Mouse (Mus musculus): ENCODE measurements around the gene Snai3. TPM values are rescaled to one million over a fixed set of nuclear protein-coding genes. Genes with fewer than 3 reads are reported as not detected.

Gene Snai3
- total RNA-seq (2021) = 1 to 10 TPM; 2.2 to 4.4 TPM
- long read RNA-seq, experiment 1, transcript Snai3-201 (3 exons, 1,628 nt) = major isoform, 10 of 13 reads
- long read RNA-seq, experiment 1, partial matches to known transcripts = 0 of 13 reads
- long read RNA-seq, experiment 1, other reads (novel, unspliced or antisense) = 3 of 13 reads
- long read RNA-seq, experiment 2, partial matches to known transcripts = 0 of 2 reads
- long read RNA-seq, experiment 2, other reads (novel, unspliced or antisense) = 1 of 2 reads

DNA sequence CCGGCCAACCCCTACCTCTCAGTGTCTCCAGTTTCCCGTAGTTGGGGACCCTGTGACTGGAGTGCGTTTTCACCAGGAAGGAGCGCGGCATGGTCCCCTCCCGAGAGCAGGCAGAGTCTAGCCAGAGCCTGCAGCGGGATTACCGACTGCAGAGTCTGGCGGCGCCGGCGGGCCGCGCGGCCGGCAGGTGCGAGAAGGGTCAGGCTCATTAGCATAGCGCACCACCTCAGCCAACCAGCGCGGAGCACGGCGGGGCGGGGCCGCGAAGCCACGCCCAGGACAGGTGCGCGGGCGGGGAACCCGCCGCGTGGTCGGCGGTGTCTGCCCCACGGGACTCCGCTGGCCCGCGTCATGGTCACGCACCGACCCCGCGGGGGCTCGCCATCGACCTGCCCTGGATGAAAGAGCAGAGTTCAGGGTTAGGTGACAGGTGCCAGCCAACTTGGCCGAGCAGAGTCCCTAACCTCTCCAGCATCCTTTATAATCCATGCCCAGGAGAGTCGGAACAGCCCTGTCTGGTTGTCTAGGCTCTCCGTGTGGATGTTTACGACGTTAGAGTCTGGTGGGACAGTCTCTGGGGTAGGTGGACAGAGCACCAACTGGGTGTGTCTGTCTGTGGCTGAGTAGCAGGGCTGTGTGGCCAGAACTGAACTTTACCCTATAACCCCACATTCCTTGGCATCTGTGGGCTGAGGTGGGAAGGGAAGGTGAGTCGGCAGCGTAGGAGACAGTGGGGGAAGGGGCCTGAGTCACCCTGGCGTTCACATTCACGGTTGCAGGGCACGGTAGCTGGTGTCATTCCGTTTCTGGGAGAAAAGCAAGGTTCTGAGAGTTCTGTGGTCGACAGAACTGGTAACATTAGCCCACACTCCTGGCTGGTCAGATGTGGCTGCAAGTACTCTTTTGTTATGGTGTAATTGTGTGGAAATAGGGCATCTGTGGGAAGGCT is at the start of gene Snai3:
Gene Snai3 (minus strand): TSS at position 210 of the 949 bp plus-strand sequence.
- peak; percentile 45 to 47 for DNase-seq

DNA sequence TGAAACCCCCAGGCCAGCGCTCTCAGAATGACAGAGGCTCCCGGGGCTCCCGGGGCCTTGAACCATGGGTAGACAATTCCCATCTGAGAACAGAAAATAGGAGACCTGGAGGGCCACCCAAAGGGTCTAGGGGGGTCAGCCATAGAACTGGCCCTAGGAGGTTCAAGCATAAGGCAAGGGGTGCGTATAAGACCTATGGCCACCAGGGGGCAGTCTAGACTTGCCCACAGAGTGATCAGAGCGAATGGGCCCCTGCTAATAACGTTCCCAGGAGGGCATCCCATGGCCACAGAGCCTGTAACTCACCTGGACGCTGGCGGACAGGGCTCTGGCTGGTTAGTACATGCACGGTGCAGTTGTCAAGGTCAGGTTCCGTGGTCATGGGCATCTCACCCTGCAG is 40.3 kb upstream of the Snai3 start:
- peak; percentile 79 to 89 for DNase-seq

DNA sequence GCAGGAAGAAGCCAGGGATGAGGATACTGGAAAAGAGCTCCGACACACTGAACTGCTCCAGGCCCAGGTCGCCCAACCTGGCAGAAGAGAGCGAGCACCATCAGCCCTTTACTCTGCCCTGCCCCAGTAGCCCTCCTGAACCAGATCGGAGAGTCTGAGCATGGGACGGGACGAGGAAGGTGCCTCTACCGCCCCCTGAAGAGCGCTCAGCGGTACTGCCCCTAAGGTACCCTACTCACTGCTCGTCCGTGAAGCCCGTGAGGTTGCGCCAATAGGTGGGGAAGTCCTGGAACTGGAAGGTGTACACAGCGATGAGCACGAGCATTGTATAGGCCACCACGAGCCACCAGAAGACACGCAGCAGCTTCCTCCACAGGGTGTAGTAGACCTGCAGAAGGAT is 37.4 kb upstream of the Snai3 start:
- DNase-seq = no peak

DNA sequence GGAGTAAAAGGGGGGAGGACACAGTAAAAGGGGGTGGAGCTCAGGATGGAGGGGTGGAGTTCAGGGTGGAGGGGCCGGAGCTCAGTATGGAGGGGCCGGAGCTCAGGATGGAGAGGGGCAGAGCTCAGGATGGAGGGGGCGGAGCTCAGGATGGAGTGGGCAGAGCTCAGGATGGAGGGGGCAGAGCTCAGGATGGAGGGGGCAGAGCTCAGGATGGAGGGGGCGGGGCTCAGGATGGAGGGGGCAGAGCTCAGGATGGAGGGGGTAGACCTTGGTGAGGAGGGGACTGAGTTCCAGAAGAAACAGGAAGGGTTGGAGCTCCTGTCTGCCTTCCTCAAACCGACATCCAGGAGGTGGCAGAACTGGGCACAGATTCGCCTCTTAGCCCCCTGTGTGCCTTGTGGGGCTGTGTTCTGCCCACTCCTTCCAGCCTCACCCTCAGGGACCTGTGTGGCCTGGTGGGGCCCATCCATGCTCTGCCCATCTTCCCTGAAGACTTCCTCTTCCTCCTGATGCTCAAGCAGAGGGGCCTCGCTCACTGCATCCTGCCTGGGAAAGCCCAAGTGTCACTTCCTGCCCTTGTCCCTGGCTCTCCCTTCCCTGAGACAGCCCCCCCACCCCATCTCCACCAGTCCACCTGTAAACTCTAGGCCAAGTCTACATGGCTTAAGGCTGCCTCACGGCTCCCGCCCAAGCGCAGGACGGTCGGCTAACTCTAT is 36.6 kb upstream of the Snai3 start:
- peak in 1 of 2 experiments; percentile 41 for DNase-seq

- no peak for DNase-seq
These were observed 27.9 kb upstream of the Snai3 start for GRCm38 (mm10) chr8:122488387-122488786.

GRCm38 (mm10) chr8:122484831-122485230 is 24.3 kb upstream of the Snai3 start:
- no peak for DNase-seq

DNA sequence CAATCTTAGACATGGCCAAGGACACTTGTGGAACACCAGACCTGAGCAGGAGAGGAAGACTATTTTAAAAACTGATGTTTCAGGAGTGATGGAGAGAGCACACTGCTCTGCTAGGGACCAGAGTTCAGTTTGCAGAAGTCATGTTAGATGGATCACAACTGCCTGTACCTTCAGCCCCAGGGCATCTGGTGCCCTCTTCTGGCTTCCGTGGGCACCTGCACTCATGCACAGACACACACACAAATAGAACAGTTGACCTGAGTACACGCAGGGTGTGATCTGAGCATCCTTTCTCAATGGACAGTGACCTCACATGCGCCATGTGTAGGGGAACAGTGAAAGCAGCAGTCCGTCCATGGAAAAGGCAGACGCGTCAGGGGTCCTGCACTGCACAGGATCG is 23.3 kb upstream of the Snai3 start:
- DNase-seq = no peak

DNA sequence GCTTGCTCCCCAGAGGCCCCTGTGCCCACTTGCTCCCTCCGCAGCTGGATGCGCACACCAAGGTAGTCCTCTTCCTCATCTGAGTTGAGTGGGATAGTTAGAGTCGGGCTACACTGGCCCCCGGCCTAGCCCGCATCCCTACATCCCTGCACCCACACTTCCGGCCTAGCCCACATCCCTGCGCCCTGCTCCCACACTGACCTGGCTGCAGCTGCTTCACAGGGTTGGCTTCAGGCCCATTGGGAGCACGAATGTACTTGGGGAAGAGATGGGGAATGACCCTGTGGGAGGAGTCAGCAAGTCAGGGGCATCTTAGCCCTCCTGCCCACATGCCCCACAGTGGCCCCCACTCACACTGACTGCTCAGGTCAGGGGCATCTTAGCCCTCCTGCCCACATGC is 21.9 kb upstream of the Snai3 start:
- no peak for DNase-seq

DNA sequence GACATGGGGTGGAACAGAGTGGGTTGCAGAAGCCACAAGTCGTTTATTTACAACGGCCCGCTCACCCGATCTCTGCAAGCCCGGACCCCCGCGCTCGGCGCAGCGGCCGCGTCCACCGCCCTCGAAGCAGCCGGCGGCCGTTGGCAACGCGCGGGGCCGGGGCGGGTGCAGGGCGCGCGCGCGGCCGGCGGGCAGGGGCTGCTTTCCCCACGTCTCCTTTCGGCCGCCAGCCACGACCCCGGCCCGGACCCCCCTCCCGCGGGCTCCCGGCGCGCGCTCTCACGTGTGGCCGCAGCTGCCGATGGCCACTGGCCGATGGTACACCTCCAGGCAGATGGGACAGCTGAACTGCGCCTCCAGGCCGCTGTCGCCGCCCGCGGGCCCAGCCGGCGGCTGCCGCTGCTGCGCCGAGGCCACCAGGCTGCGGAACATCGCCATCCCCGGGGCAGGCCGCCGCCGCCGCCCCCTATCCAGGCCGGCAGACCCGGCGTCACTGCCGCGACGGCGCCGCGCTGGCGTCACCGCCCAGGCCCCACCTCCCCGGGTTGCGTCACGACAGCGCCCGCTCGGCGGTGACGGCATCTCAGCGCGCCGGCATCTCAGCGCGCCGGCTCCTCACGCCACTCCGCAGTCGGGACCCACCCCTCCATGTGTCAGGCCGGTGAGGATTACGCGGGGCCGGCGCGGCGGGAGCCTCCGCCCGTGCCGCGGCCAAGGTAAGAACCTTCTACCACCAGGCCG is 15.2 kb upstream of the Snai3 start, which contains the start of the genes Rnf166 and Ctu2:
Gene Rnf166 (minus strand): TSS at position 485 of the 741 bp plus-strand sequence.
Gene Ctu2 (plus strand): TSS at position 564 of the 741 bp plus-strand sequence.
- peak; percentile 93 for DNase-seq

GRCm38 (mm10) chr8:122474951-122475560 is 14.5 kb upstream of the Snai3 start:
- peak; percentile 56 to 62 for DNase-seq

GRCm38 (mm10) chr8:122473911-122474421 is 13.4 kb upstream of the Snai3 start:
- DNase-seq = peak; percentile 22 to 48

GRCm38 (mm10) chr8:122470691-122471090 is 10.2 kb upstream of the Snai3 start:
- no peak for DNase-seq

- no peak for DNase-seq
These were observed 9.4 kb upstream of the Snai3 start for GRCm38 (mm10) chr8:122469965-122470364.

DNA sequence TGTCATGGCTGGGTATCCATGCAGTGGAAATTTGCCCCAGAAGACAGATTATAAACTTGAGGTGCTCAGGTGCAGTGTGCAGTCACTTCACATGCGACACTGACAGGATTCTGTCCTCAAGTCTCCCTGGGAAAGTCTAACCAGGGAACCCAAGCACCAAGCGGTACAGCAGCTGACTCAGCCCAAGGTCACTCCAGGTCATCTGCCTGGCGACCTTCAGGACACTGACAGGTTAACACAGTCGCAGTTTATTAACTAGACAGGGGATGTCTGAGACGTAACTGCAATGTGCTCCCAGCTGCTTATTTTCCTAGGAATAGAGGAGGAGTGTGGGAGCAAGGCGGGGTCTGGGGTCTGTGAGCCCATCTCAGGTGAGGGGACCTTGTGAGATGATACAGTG is 8.9 kb upstream of the Snai3 start:
- DNase-seq = no peak

GRCm38 (mm10) chr8:122467816-122468215 is 7.3 kb upstream of the Snai3 start:
- DNase-seq = no peak

- DNase-seq = no peak
These were observed 4.5 kb upstream of the Snai3 start for GRCm38 (mm10) chr8:122464985-122465384.

GRCm38 (mm10) chr8:122463651-122464640 is 3.4 kb upstream of the Snai3 start:
- DNase-seq = no peak

- DNase-seq = no peak
These were observed 2.0 kb upstream of the Snai3 start for GRCm38 (mm10) chr8:122462510-122462909.

DNA sequence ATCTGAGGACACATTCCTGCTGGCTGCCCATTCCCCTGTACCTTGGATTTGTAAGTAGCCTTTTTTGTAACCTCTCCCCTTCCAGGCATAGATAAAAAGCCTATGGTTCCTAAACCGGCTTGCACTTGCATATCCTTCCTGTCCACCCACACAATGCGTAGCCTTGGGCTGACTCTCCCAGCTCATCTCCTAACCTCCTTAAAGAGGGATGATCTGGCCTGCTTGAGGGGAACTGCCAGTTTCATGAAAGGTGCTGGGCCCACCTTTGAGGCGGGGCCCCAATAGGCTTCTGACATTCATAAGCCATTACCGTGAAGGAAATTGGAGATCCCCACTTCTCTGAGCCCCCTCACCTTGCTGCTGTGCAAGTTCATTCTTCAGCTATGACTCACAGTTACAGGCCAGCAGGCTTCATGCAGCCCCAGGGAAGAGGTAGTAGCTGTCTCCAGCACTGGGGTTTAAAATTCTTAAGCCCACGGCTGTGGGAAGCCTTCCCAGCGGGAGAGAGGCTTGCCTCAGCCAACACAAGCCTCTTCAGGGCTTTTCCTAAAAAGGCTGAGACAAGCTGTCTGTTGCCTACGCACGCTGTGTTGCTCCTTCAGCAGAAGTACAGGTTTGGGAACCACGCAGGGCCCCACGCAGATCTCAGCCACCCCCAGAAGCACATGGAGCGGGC is 1.1 kb upstream of the Snai3 start:
- DNase-seq = no peak

All from heart, adult 18-20 months (tissue).